Mouse (Mus musculus): Measurements from ENCODE around the gene Dzip1. TPM values are rescaled to one million over a fixed set of nuclear protein-coding genes. Genes with fewer than 3 reads are reported as not detected.

Dzip1 gene
- total and polyA plus RNA-seq, 3 experiments: 0.16 to 0.83 (median 0.51) TPM

DNA sequence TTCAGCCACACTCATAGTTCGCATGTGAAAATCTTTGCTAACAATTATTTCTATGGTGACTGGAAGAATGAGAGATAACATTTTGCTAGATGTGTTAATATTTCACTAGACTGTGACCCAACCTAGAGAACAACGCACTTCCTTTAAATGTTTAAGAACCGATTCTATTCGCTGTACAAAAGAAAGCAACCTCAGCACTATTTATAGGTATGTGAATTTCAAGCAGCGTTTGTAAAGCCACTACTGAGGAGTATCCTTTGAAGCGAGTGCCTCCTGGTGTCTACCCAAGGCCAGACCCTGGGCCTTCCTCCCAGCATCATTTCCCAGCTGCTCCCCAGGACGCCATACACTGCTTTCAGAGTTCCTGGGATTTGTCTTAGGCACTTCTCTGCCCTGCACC, 4.6 kb downstream of the Dzip1 start:
- Histone ChIP-seq H3K27me3 (replicated peaks) (no peaks in the 10 kb centered on the region), H3K9ac (ENCODE audit: insufficient read depth, low read depth) (no peak overlapping the region), H3K79me2 (replicated peaks; ENCODE audit: control insufficient read depth, extremely low read depth, insufficient read depth, poor library complexity, severe bottlenecking) (no peaks in the 10 kb centered on the region), H3K27ac (ENCODE audit: insufficient read depth, low read depth) (no peak overlapping the region), H3K4me2 (ENCODE audit: insufficient read depth, low read depth, poor library complexity, severe bottlenecking) (no peak overlapping the region), H3K36me3 (replicated peaks in 1 of 2; ENCODE audit: control insufficient read depth in 1 of 2, insufficient read depth in 1 of 2, low read length in 1 of 2) (no peaks in the 10 kb centered on the region), H3K9me3 (replicated peaks; ENCODE audit: low read length) (no peaks in the 10 kb centered on the region), H3K4me1 (ENCODE audit: control insufficient read depth in 1 of 2, insufficient read depth in 2 of 2) (peaks cover 0 to 3% of the 10 kb centered on the region in 2 experiments; a peak in 1 of 4 replicates), H3K4me3 (replicated peaks in 1 of 3; ENCODE audit: low read depth in 2 of 3, low read length in 2 of 3, poor library complexity in 1 of 3) (no peak overlapping the region)
- no peak for TF ChIP-seq E2F4 (IDR thresholded peaks at IDR 0.05; ENCODE audit: insufficient replicate concordance, low read depth, low read length)
- TF ChIP-seq USF2 (conservative IDR thresholded peaks at IDR 0.05; ENCODE audit: low read depth, low read length): no peak
- TF ChIP-seq ETS1 (conservative IDR thresholded peaks at IDR 0.05; ENCODE audit: low read depth, low read length): no peak
- 0 out of 4 replicates have a peak, but pooled peaks of 1 of the 2 experiments have one; percentile 4 for TF ChIP-seq CTCF (conservative IDR thresholded peaks at IDR 0.05 in 1 of 2, IDR thresholded peaks at IDR 0.05 in 1 of 2; ENCODE audit: low read depth in 2 of 2, low read length in 2 of 2)
- TF ChIP-seq MAFK (IDR thresholded peaks at IDR 0.05; ENCODE audit: insufficient replicate concordance, low read length): peak; percentile 55; the same call in 1 of the 2 replicates
- no peak for TF ChIP-seq ZNF384 (IDR thresholded peaks at IDR 0.05; ENCODE audit: low read depth, low read length)
- in situ Hi-C loops (cut with MboI; ENCODE audit: low pct_ligation_motif_present, low pct_unique_long_range_greater_than_20kb, low sequenced_read_pairs) (no loop called here), dilution Hi-C loops (cut with MboI; ENCODE audit: extremely low pct_ligation_motif_present, extremely low pct_unique_long_range_greater_than_20kb, low sequenced_read_pairs) (no loop called here)
- DNase-seq (ENCODE audit: extremely low read depth): no peak

DNA sequence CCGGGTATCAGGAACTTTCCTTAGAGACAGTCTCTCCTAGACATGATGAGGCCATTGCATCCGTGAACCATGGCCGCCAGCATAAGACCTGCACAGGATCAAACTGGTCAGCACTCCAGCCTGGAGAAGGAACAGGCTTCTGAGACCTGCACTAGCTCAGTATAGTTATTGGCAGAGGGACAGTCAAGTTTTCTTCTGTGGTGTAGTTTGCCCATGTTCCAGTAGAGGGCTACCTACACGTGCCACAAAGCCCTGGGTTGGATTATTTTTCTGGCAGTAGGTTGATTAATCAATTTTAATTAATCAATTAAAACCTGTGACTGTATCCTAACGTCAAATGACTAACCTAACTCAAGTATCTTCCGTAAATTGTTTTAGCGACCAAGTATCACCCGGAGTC, 6.2 kb downstream of the Dzip1 start:
- Histone ChIP-seq H3K4me1 (ENCODE audit: control insufficient read depth in 1 of 2, insufficient read depth in 2 of 2) (no peaks in the 10 kb centered on the region), H3K27ac (ENCODE audit: insufficient read depth, low read depth) (no peak overlapping the region), H3K79me2 (replicated peaks; ENCODE audit: control insufficient read depth, extremely low read depth, insufficient read depth, poor library complexity, severe bottlenecking) (no peaks in the 10 kb centered on the region), H3K9me3 (replicated peaks; ENCODE audit: low read length) (no peaks in the 10 kb centered on the region), H3K27me3 (replicated peaks) (no peaks in the 10 kb centered on the region), H3K4me2 (ENCODE audit: insufficient read depth, low read depth, poor library complexity, severe bottlenecking) (no peak overlapping the region), H3K4me3 (replicated peaks in 1 of 3; ENCODE audit: low read depth in 2 of 3, low read length in 2 of 3, poor library complexity in 1 of 3) (no peak overlapping the region), H3K9ac (ENCODE audit: insufficient read depth, low read depth) (no peak overlapping the region), H3K36me3 (replicated peaks in 1 of 2; ENCODE audit: control insufficient read depth in 1 of 2, insufficient read depth in 1 of 2, low read length in 1 of 2) (no peaks in the 10 kb centered on the region)
- dilution Hi-C loops (cut with MboI; ENCODE audit: extremely low pct_ligation_motif_present, extremely low pct_unique_long_range_greater_than_20kb, low sequenced_read_pairs) (no loop called here), in situ Hi-C loops (cut with MboI; ENCODE audit: low pct_ligation_motif_present, low pct_unique_long_range_greater_than_20kb, low sequenced_read_pairs) (loop anchor here (10.0 kb wide), 1 partner anchor 94 kb away; no protein-coding TSS in a partner anchor)
- TF ChIP-seq POLR2A (IDR thresholded peaks at IDR 0.05; ENCODE audit: low read depth, low read length) (no peak), RCOR1 (conservative IDR thresholded peaks at IDR 0.05; ENCODE audit: low read depth, low read length) (no peak), ZMIZ1 (IDR thresholded peaks at IDR 0.05; ENCODE audit: low read depth, low read length) (no peak), CHD1 (IDR thresholded peaks at IDR 0.05; ENCODE audit: low read depth, low read length) (no peak), ZNF384 (IDR thresholded peaks at IDR 0.05; ENCODE audit: low read depth, low read length) (no peak), CTCF (conservative IDR thresholded peaks at IDR 0.05 in 1 of 2, IDR thresholded peaks at IDR 0.05 in 1 of 2; ENCODE audit: low read depth in 2 of 2, low read length in 2 of 2) (peak; percentile 69), MYC (IDR thresholded peaks at IDR 0.05; ENCODE audit: low read depth, low read length) (0 out of 2 replicates have a peak, but pooled peaks have one; percentile 48), POLR2AphosphoS2 (IDR thresholded peaks at IDR 0.05; ENCODE audit: low read depth, low read length) (no peak), SMC3 (IDR thresholded peaks at IDR 0.05; ENCODE audit: low read depth, low read length) (peak; percentile 58), BHLHE40 (IDR thresholded peaks at IDR 0.05; ENCODE audit: low read depth, low read length) (peak; percentile 96), TCF12 (IDR thresholded peaks at IDR 0.05; ENCODE audit: low read depth, low read length) (no peak), RAD21 (IDR thresholded peaks at IDR 0.05; ENCODE audit: low read depth, low read length) (peak; percentile 63)
- DNase-seq (ENCODE audit: extremely low read depth): no peak

Data from CH12.LX (cell line).